Mouse (Mus musculus): ENCODE data around the gene Cerk. TPM values are rescaled to one million over a fixed set of nuclear protein-coding genes. Genes with fewer than 3 reads are reported as not detected.

Cerk gene
- polyA plus RNA-seq, 1 experiment from 2014 or later, result 16.1 TPM

- WGBS, result 89% methylated on average over 12 of the region's 12 CpGs
- no peak for ATAC-seq (ENCODE audit: low read depth)
Measured at GRCm38 (mm10) chr15:86091998-86092670, 93.8 kb downstream of the Cerk start.

GRCm38 (mm10) chr15:86091201-86091997 lies 94.5 kb downstream of the Cerk start:
- WGBS, result 92% methylated on average over 20 of the region's 23 CpGs

More at GRCm38 (mm10) chr15:86091998-86092670, 93.8 kb downstream of the Cerk start:
- H3K36me3 ChIP-seq (ENCODE audit: control insufficient read depth, insufficient read depth, low read length), result peaks cover 13% of the 10 kb centered on the region; the same call in 1 of the 2 replicates
- peaks cover 6% of the 10 kb centered on the region for H3K4me1 ChIP-seq (ENCODE audit: control insufficient read depth, insufficient read depth, low read length)
- no peak overlapping the region for H3K4me2 ChIP-seq (ENCODE audit: low read depth, low read length)
- no peak overlapping the region for H3K27ac ChIP-seq (replicated peaks; ENCODE audit: low read depth, low read length)
- H3K4me3 ChIP-seq (ENCODE audit: low read depth, low read length), result no peak overlapping the region
- no peak overlapping the region for H3K9ac ChIP-seq (ENCODE audit: low read depth, low read length)
- no peaks in the 10 kb centered on the region for H3K27me3 ChIP-seq (replicated peaks; ENCODE audit: control insufficient read depth, insufficient read depth, low read length)
- no peak for DNase-seq (ENCODE audit: low spot score)
- H3K9me3 ChIP-seq (ENCODE audit: control insufficient read depth, low read length), result no peaks in the 10 kb centered on the region

DNA sequence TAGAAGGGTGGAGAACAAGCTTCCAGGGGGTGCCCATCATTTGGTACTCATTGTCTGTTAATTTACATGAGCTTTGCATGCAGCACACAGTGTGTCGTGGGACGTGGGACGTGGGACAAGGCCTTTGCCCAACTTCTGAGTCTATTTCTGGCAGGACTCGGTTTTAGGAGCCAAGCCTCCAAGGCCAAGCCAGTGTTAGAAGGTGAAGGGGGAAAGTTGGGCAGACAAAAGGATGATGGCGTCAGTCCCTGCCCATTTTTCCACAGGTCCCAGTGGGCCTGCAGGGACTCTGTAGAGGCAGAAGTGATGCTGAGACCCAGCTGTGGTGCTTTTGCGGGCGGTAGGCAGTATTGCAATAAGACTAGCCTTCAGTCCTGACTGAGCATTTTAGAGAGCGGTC lies 95.4 kb downstream of the Cerk start:
- H3K9me3 ChIP-seq (ENCODE audit: control insufficient read depth, low read length), result no peaks in the 10 kb centered on the region
- WGBS, result 88% methylated on average over 8 of the region's 8 CpGs
- ATAC-seq (ENCODE audit: low read depth) (no peak), DNase-seq (ENCODE audit: low spot score) (no peak)
- H3K27me3 ChIP-seq (replicated peaks; ENCODE audit: control insufficient read depth, insufficient read depth, low read length), result no peaks in the 10 kb centered on the region
- peaks cover 13% of the 10 kb centered on the region; the same call in 1 of the 2 replicates for H3K36me3 ChIP-seq (ENCODE audit: control insufficient read depth, insufficient read depth, low read length)
- H3K4me3 ChIP-seq (ENCODE audit: low read depth, low read length), result no peak overlapping the region
- H3K27ac ChIP-seq (replicated peaks; ENCODE audit: low read depth, low read length), result no peak overlapping the region
- no peak overlapping the region for H3K4me2 ChIP-seq (ENCODE audit: low read depth, low read length)
- no peak overlapping the region for H3K9ac ChIP-seq (ENCODE audit: low read depth, low read length)
- H3K4me1 ChIP-seq (ENCODE audit: control insufficient read depth, insufficient read depth, low read length), result peaks cover 21% of the 10 kb centered on the region

More at GRCm38 (mm10) chr15:86091201-86091997, 94.5 kb downstream of the Cerk start:
- ATAC-seq (ENCODE audit: low read depth), result no peak
- H3K27ac ChIP-seq (replicated peaks; ENCODE audit: low read depth, low read length), result no peak overlapping the region
- no peaks in the 10 kb centered on the region for H3K9me3 ChIP-seq (ENCODE audit: control insufficient read depth, low read length)
- no peak overlapping the region for H3K4me2 ChIP-seq (ENCODE audit: low read depth, low read length)
- peaks cover 13% of the 10 kb centered on the region; the same call in 1 of the 2 replicates for H3K36me3 ChIP-seq (ENCODE audit: control insufficient read depth, insufficient read depth, low read length)
- no peak overlapping the region for H3K4me3 ChIP-seq (ENCODE audit: low read depth, low read length)
- H3K27me3 ChIP-seq (replicated peaks; ENCODE audit: control insufficient read depth, insufficient read depth, low read length), result no peaks in the 10 kb centered on the region
- H3K4me1 ChIP-seq (ENCODE audit: control insufficient read depth, insufficient read depth, low read length), result peaks cover 13% of the 10 kb centered on the region
- no peak overlapping the region for H3K9ac ChIP-seq (ENCODE audit: low read depth, low read length)
- no peak for DNase-seq (ENCODE audit: low spot score)

- H3K9me3 ChIP-seq (ENCODE audit: control insufficient read depth, low read length), result no peaks in the 10 kb centered on the region
- peaks cover 10% of the 10 kb centered on the region; the same call in 1 of the 2 replicates for H3K36me3 ChIP-seq (ENCODE audit: control insufficient read depth, insufficient read depth, low read length)
- H3K4me3 ChIP-seq (ENCODE audit: low read depth, low read length), result no peak overlapping the region
- no peak overlapping the region for H3K9ac ChIP-seq (ENCODE audit: low read depth, low read length)
- peaks cover 23% of the 10 kb centered on the region for H3K4me1 ChIP-seq (ENCODE audit: control insufficient read depth, insufficient read depth, low read length)
- peak; percentile 62 for DNase-seq (ENCODE audit: low spot score)
- H3K4me2 ChIP-seq (ENCODE audit: low read depth, low read length), result no peak overlapping the region
- no peak for ATAC-seq (ENCODE audit: low read depth)
- H3K27ac ChIP-seq (replicated peaks; ENCODE audit: low read depth, low read length), result no peak overlapping the region
- 45% methylated on average over 11 of the region's 11 CpGs for WGBS
- no peaks in the 10 kb centered on the region for H3K27me3 ChIP-seq (replicated peaks; ENCODE audit: control insufficient read depth, insufficient read depth, low read length)
Measured at GRCm38 (mm10) chr15:86089991-86090529, 95.9 kb downstream of the Cerk start.

Other genes starting within 250 kb of the Cerk start
- 5.5 TPM in 2 replicates for gene Celsr1, start 152.4 kb downstream of the Cerk start, polyA plus RNA-seq (2014; fragmentation: Nextera tagmentation; extraction: Ambion mirVana)
- 7.6 and 10.8 TPM in 2 replicates for gene Gramd4, start 128.4 kb downstream of the Cerk start, polyA plus RNA-seq (2014; fragmentation: Nextera tagmentation; extraction: Ambion mirVana)
- 8.1 and 11.1 TPM in 2 replicates for gene Tbc1d22a, start 28.3 kb upstream of the Cerk start, polyA plus RNA-seq (2014; fragmentation: Nextera tagmentation; extraction: Ambion mirVana)

Data from embryonic facial prominence, embryonic 14.5 days (tissue).